Mouse (Mus musculus) MEL (cell line): ENCODE data around the gene Megf8. TPM values are rescaled to one million over a fixed set of nuclear protein-coding genes. Genes with fewer than 3 reads are reported as not detected.
A peak's percentile ranks its signal among the peaks of the same experiment; 100 is the strongest.

Experiments
- DNase-seq: peaks from one replicate; pipeline ENCODE4 v3.0.0; 2011; ENCODE audit warnings: low read depth, low spot score
- H3K27ac ChIP-seq: 2 replicates; pipeline ENCODE4 v1.5.1; 2012; ENCODE audit warnings: low read depth, mild to moderate bottlenecking, control low read depth, low read length, moderate library complexity; ENCODE audit not compliant: control insufficient read depth
- H3K27me3 ChIP-seq, 2 experiments: fragments of 150-350 bp in 1 of 2; sonication (generic) in 1 of 2; 2 replicates each; pipeline ENCODE4 v1.6.1; 2012; ENCODE audit warnings: low read length in 2 of 2, mild to moderate bottlenecking in 2 of 2, improper control_type of control experiment in 1 of 2, moderate library complexity in 1 of 2; ENCODE audit not compliant: insufficient read depth in 2 of 2, control insufficient read depth in 1 of 2
- H3K36me3 ChIP-seq, 2 experiments: 2 replicates each; pipeline ENCODE4 v1.6.1; 2012 to 2014; ENCODE audit warnings: low read length in 2 of 2, improper control_type of control experiment in 1 of 2, inconsistent platforms in 1 of 2, mild to moderate bottlenecking in 1 of 2; ENCODE audit not compliant: insufficient read depth in 2 of 2, control insufficient read depth in 1 of 2
- H3K4me1 ChIP-seq, 2 experiments: fragments of 150-350 bp in 1 of 2; sonication (generic) in 1 of 2; 2 replicates each; pipeline ENCODE4 v1.6.1; 2012; ENCODE audit warnings: low read length in 2 of 2, improper control_type of control experiment in 1 of 2, mild to moderate bottlenecking in 1 of 2; ENCODE audit not compliant: insufficient read depth in 2 of 2, control insufficient read depth in 1 of 2
- H3K4me3 ChIP-seq, 2 experiments: fragments of 150-350 bp in 1 of 2; sonication (generic) in 1 of 2; 2 replicates each; pipeline ENCODE4 v1.5.1; 2012; ENCODE audit warnings: low read depth in 2 of 2, low read length in 2 of 2, mild to moderate bottlenecking in 2 of 2, moderate library complexity in 2 of 2, control low read depth in 1 of 2, improper control_type of control experiment in 1 of 2; ENCODE audit not compliant: control insufficient read depth in 1 of 2, insufficient read depth in 1 of 2
- H3K79me2 ChIP-seq: 2 replicates; pipeline ENCODE4 v1.6.1; 2012; ENCODE audit warnings: mild to moderate bottlenecking, low read length, moderate library complexity; ENCODE audit not compliant: control insufficient read depth, poor library complexity, insufficient read depth
- H3K9ac ChIP-seq: 2 replicates; pipeline ENCODE4 v1.6.1; 2012; ENCODE audit warnings: low read depth, mild to moderate bottlenecking, control low read depth, low read length, moderate library complexity; ENCODE audit not compliant: control insufficient read depth, poor library complexity, severe bottlenecking
- H3K9me3 ChIP-seq: fragments of 150-350 bp; sonication (generic); replicated peaks from 2 replicates; pipeline ENCODE4 v1.6.1; 2012; ENCODE audit warnings: mild to moderate bottlenecking, low read length, improper control_type of control experiment, moderate library complexity; ENCODE audit not compliant: insufficient read depth
- CHD1 ChIP-seq: IDR thresholded peaks from 2 replicates; pipeline ENCODE4 v1.6.1; 2012; ENCODE audit warnings: low read depth, mild to moderate bottlenecking, inconsistent platforms, low read length, improper control_type of control experiment
- CTCF ChIP-seq, 3 experiments: IDR thresholded peaks in 2 of 3; conservative IDR thresholded peaks in 1 of 3; 2 replicates each; pipeline ENCODE4 v1.5.1; 2011 to 2012; ENCODE audit warnings: low read length in 3 of 3, low read depth in 2 of 3, mild to moderate bottlenecking in 2 of 3, improper control_type of control experiment in 1 of 3, inconsistent platforms in 1 of 3, mixed read lengths in 1 of 3, moderate library complexity in 1 of 3; ENCODE audit not compliant: control insufficient read depth in 1 of 3, insufficient read depth in 1 of 3, poor library complexity in 1 of 3, severe bottlenecking in 1 of 3
- EP300 ChIP-seq, 2 experiments: IDR thresholded peaks; 2 replicates each; pipeline ENCODE4 v1.6.1; 2011; ENCODE audit warnings: improper control_type of control experiment in 2 of 2, low read length in 2 of 2, low read depth in 1 of 2, mild to moderate bottlenecking in 1 of 2
- ETS1 ChIP-seq: IDR thresholded peaks from 2 replicates; pipeline ENCODE4 v1.6.1; 2012; ENCODE audit warnings: low read depth, mild to moderate bottlenecking, inconsistent platforms, low read length, improper control_type of control experiment, moderate library complexity
- GABPA ChIP-seq: IDR thresholded peaks from 2 replicates; pipeline ENCODE4 v1.6.1; 2012; ENCODE audit warnings: low read depth, mild to moderate bottlenecking, inconsistent platforms, low read length, improper control_type of control experiment, moderate library complexity
- MAZ ChIP-seq: IDR thresholded peaks from 2 replicates; pipeline ENCODE4 v1.6.1; 2012; ENCODE audit warnings: low read depth, mild to moderate bottlenecking, inconsistent platforms, low read length, improper control_type of control experiment
- MEF2A ChIP-seq: IDR thresholded peaks from 2 replicates; pipeline ENCODE4 v1.6.1; 2014; ENCODE audit warnings: low read depth, mild to moderate bottlenecking, inconsistent platforms, low read length, improper control_type of control experiment; ENCODE audit not compliant: poor library complexity, insufficient replicate concordance, severe bottlenecking; ENCODE audit errors: extremely low read depth
- MYB ChIP-seq: IDR thresholded peaks from 2 replicates; pipeline ENCODE4 v1.6.1; 2011; ENCODE audit warnings: mild to moderate bottlenecking, low read depth, low read length, improper control_type of control experiment
- MYC ChIP-seq: IDR thresholded peaks from 2 replicates; pipeline ENCODE4 v1.6.1; 2011; ENCODE audit warnings: low read depth, mild to moderate bottlenecking, low read length, improper control_type of control experiment, moderate library complexity
- NELFE ChIP-seq: IDR thresholded peaks from 2 replicates; pipeline ENCODE4 v1.6.1; 2011; ENCODE audit warnings: low read depth, low read length, improper control_type of control experiment
- POLR2A ChIP-seq, 2 experiments: IDR thresholded peaks; 2 replicates each; pipeline ENCODE4 v1.6.1; 2011 to 2012; ENCODE audit warnings: low read length in 2 of 2, mild to moderate bottlenecking in 2 of 2, control low read depth in 1 of 2, improper control_type of control experiment in 1 of 2, low read depth in 1 of 2, moderate library complexity in 1 of 2; ENCODE audit not compliant: control insufficient read depth in 1 of 2, insufficient read depth in 1 of 2, poor library complexity in 1 of 2
- POLR2AphosphoS5 ChIP-seq: IDR thresholded peaks from 2 replicates; pipeline ENCODE4 v1.6.1; 2012; ENCODE audit warnings: low read depth, borderline replicate concordance, mild to moderate bottlenecking, inconsistent platforms, low read length, moderate library complexity, mixed read lengths
- RAD21 ChIP-seq: IDR thresholded peaks from 2 replicates; pipeline ENCODE4 v1.6.1; 2011; ENCODE audit warnings: mild to moderate bottlenecking, low read depth, low read length, improper control_type of control experiment
- SMC3 ChIP-seq: IDR thresholded peaks from 2 replicates; pipeline ENCODE4 v1.6.1; 2011; ENCODE audit warnings: low read depth, low read length, improper control_type of control experiment
- TAL1 ChIP-seq: IDR thresholded peaks from 2 replicates; pipeline ENCODE4 v1.6.1; 2012; ENCODE audit warnings: mild to moderate bottlenecking, inconsistent platforms, low read length, moderate library complexity, mixed read lengths
- TCF12 ChIP-seq: IDR thresholded peaks from 2 replicates; pipeline ENCODE4 v1.6.1; 2014; ENCODE audit warnings: low read depth, mild to moderate bottlenecking, inconsistent platforms, low read length, improper control_type of control experiment, moderate library complexity
- USF1 ChIP-seq: IDR thresholded peaks from 2 replicates; pipeline ENCODE4 v1.6.1; 2014; ENCODE audit warnings: low read depth, mild to moderate bottlenecking, inconsistent platforms, low read length, improper control_type of control experiment, moderate library complexity
- USF2 ChIP-seq, 2 experiments: IDR thresholded peaks; 2 replicates each; pipeline ENCODE4 v1.6.1; 2011 to 2012; ENCODE audit warnings: improper control_type of control experiment in 2 of 2, low read length in 2 of 2, borderline replicate concordance in 1 of 2, inconsistent platforms in 1 of 2, low read depth in 1 of 2, mild to moderate bottlenecking in 1 of 2; ENCODE audit not compliant: insufficient read depth in 1 of 2
- ZC3H11A ChIP-seq: IDR thresholded peaks from 2 replicates; pipeline ENCODE4 v1.6.1; 2012; ENCODE audit warnings: low read depth, mild to moderate bottlenecking, inconsistent platforms, low read length, improper control_type of control experiment
- ZNF384 ChIP-seq: IDR thresholded peaks from 2 replicates; pipeline ENCODE4 v1.6.1; 2012; ENCODE audit warnings: low read depth, mild to moderate bottlenecking, inconsistent platforms, low read length, improper control_type of control experiment
- polyA plus RNA-seq, 2 experiments: library from polyadenylated mRNA; stranded (reverse) in 1 of 2; unstranded in 1 of 2; fragments of >175 nt in 1 of 2; fragments of >200 nt in 1 of 2; gene quantifications; 2 replicates each; pipeline versions ENCODE4 v1.2.1 to v1.2.4; 2012; ENCODE audit warnings: low replicate concordance in 2 of 2, low read depth in 1 of 2; ENCODE audit not compliant: insufficient read length in 2 of 2, insufficient read depth in 1 of 2, missing spikeins in 1 of 2
- total RNA-seq: library from RNA; depleted of rRNA; stranded (reverse); fragments of 300-350 nt; gene quantifications from 2 replicates; pipeline ENCODE4 v1.2.3, GENCODE M21; 2012

The Megf8 gene
- total and polyA plus RNA-seq, 3 experiments = 12.7 to 22.0 TPM; not detected in 1

- no peak overlapping the region for H3K27ac ChIP-seq
- H3K4me3 ChIP-seq = peak overlapping the region; percentile 54 to 80
- H3K9me3 ChIP-seq = no peaks in the 10 kb centered on the region
- no peaks in the 10 kb centered on the region for H3K79me2 ChIP-seq
- H3K9ac ChIP-seq = peak overlapping the region; percentile 40; the same call in 1 of the 2 replicates
- no peaks in the 10 kb centered on the region for H3K27me3 ChIP-seq
- peak in 1 of 3 experiments; percentile 15; a peak in 2 of 6 replicates for TF ChIP-seq CTCF (IDR thresholded peaks at IDR 0.05 in 2 of 3, conservative IDR thresholded peaks at IDR 0.05 in 1 of 3; ENCODE audit: control insufficient read depth in 1 of 3, insufficient read depth in 1 of 3, low read depth in 2 of 3, low read length in 3 of 3, poor library complexity in 1 of 3, severe bottlenecking in 1 of 3)
- no peak for TF ChIP-seq MAZ
- H3K36me3 ChIP-seq = no peaks in the 10 kb centered on the region
- DNase-seq = peak; percentile 31
- 0 out of 4 replicates have a peak, but pooled peaks cover 0 to 3% of the 10 kb centered on the region in 2 experiments for H3K4me1 ChIP-seq
Observed at GRCm38 (mm10) chr7:25377100-25377700, 60.2 kb downstream of the Megf8 start.

DNA sequence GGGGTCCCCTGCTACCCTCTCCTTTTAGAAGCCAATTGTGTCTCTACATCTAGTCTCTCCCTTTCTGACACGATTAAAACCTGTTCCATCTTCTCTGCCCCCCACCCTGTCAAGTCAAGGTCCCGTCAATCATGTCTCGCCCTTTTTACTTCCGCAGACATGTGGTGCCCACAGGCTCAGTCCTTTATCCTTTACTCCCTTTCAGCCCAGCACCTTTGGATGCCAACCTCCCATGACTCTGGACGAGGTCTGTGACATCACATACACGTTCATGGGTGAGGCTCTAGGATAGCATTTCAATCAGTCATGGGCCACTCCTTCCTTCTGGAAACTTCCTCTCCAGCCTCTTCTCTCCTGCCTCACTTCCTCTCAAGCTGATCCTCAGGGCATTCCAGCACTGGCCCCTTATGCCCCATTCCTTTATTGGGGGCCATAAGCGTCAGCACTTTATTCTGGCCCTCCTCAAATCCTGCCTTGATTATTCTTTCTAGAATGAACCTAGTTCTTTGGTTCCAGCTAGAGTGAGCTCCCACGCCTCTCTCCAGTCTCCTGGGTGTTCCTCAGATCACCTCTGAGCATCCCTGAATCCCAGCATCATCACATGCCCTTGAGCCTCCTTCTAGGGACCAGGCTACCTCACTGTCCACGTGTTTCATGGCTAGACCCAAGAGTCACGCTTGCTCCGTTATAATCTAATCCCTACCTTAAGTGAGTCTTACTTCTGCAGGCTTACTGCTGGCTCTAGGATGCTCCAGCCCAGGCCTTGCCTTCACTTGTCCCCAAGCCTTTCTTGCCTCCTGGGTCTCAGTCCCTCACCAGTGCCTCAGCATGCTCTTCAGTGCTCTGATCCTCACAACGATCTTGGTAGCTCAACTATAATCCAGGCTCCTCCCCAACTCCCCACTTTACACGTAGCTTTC lies 61.5 kb downstream of the Megf8 start:
- no peaks in the 10 kb centered on the region for H3K9me3 ChIP-seq
- H3K9ac ChIP-seq = no peak overlapping the region
- no peak overlapping the region for H3K27ac ChIP-seq
- H3K79me2 ChIP-seq = no peaks in the 10 kb centered on the region
- no peak overlapping the region for H3K4me3 ChIP-seq
- DNase-seq = no peak
- H3K4me1 ChIP-seq = no peaks in the 10 kb centered on the region
- H3K27me3 ChIP-seq = no peaks in the 10 kb centered on the region
- TF ChIP-seq USF2 (IDR thresholded peaks at IDR 0.05; ENCODE audit: borderline replicate concordance in 1 of 2, insufficient read depth in 1 of 2, low read depth in 1 of 2, low read length in 2 of 2) = no peak
- H3K36me3 ChIP-seq = no peaks in the 10 kb centered on the region

GRCm38 (mm10) chr7:25379551-25380351 lies 62.8 kb downstream of the Megf8 start:
- H3K4me1 ChIP-seq = no peaks in the 10 kb centered on the region
- no peaks in the 10 kb centered on the region for H3K79me2 ChIP-seq
- H3K4me3 ChIP-seq = no peak overlapping the region
- peak; percentile 64 for DNase-seq
- no peaks in the 10 kb centered on the region for H3K9me3 ChIP-seq
- no peak overlapping the region for H3K27ac ChIP-seq
- no peaks in the 10 kb centered on the region for H3K27me3 ChIP-seq
- no peak overlapping the region for H3K9ac ChIP-seq
- no peaks in the 10 kb centered on the region for H3K36me3 ChIP-seq
- TF ChIP-seq NELFE = no peak
- TF ChIP-seq MYC = no peak
- TF ChIP-seq ZC3H11A = peak; percentile 58
- no peak for TF ChIP-seq GABPA
- TF ChIP-seq CTCF (IDR thresholded peaks at IDR 0.05 in 2 of 3, conservative IDR thresholded peaks at IDR 0.05 in 1 of 3; ENCODE audit: control insufficient read depth in 1 of 3, insufficient read depth in 1 of 3, low read depth in 2 of 3, low read length in 3 of 3, poor library complexity in 1 of 3, severe bottlenecking in 1 of 3) = peak in 2 of 3 experiments; percentile 36 to 76; a peak in 4 of 6 replicates
- no peak for TF ChIP-seq POLR2A (IDR thresholded peaks at IDR 0.05; ENCODE audit: control insufficient read depth in 1 of 2, insufficient read depth in 1 of 2, low read depth in 1 of 2, low read length in 2 of 2, poor library complexity in 1 of 2)
- no peak for TF ChIP-seq TAL1
- TF ChIP-seq USF1 = no peak
- peak; percentile 75 for TF ChIP-seq RAD21
- TF ChIP-seq ZNF384 = no peak
- TF ChIP-seq TCF12 = no peak
- peak; percentile 82 for TF ChIP-seq SMC3
- no peak for TF ChIP-seq CHD1
- TF ChIP-seq MAZ = no peak
- no peak for TF ChIP-seq POLR2AphosphoS5
- TF ChIP-seq MEF2A = no peak
- no peak for TF ChIP-seq ETS1
- TF ChIP-seq EP300 (IDR thresholded peaks at IDR 0.05; ENCODE audit: low read depth in 1 of 2, low read length in 2 of 2) = no peak
- TF ChIP-seq MYB = no peak
